Mouse (Mus musculus): ENCODE results near the gene Rph3a. TPM values are rescaled to one million over a fixed set of nuclear protein-coding genes. Genes with fewer than 3 reads are reported as not detected.

Gene Rph3a
- polyA plus RNA-seq, 1 experiment from 2014 or later = 6.7 TPM

GRCm38 (mm10) chr5:121008411-121009239 lies 1.3 kb downstream of the Rph3a start:
- Histone ChIP-seq H3K4me2 (replicated peaks) (peak overlapping the region; percentile 60), H3K4me1 (peaks cover 31% of the 10 kb centered on the region), H3K36me3 (no peaks in the 10 kb centered on the region), H3K9ac (0 out of 2 replicates have a peak overlapping the region, but pooled peaks have one; percentile 46), H3K27ac (no peak overlapping the region), H3K4me3 (peak overlapping the region; percentile 34), H3K27me3 (peaks cover 14% of the 10 kb centered on the region; the same call in 1 of the 2 replicates), H3K9me3 (replicated peaks) (no peaks in the 10 kb centered on the region)
- no peak for ATAC-seq (ENCODE audit: low FRiP score)
- WGBS = 12% methylated on average over 15 of the region's 15 CpGs

GRCm38 (mm10) chr5:121007563-121007962 lies 2.3 kb downstream of the Rph3a start:
- peaks cover 33% of the 10 kb centered on the region for H3K4me1 ChIP-seq
- H3K9me3 ChIP-seq (replicated peaks) = no peaks in the 10 kb centered on the region
- ATAC-seq (ENCODE audit: low FRiP score) = no peak
- H3K4me3 ChIP-seq = no peak overlapping the region
- no peak overlapping the region for H3K27ac ChIP-seq
- 79% methylated on average over 3 of the region's 3 CpGs for WGBS
- H3K9ac ChIP-seq = no peak overlapping the region
- H3K27me3 ChIP-seq = peaks cover 20% of the 10 kb centered on the region; the same call in 1 of the 2 replicates
- H3K36me3 ChIP-seq = no peaks in the 10 kb centered on the region
- 0 out of 2 replicates have a peak overlapping the region, but pooled peaks have one; percentile 60 for H3K4me2 ChIP-seq (replicated peaks)

GRCm38 (mm10) chr5:121007130-121007529 lies 2.8 kb downstream of the Rph3a start:
- H3K4me2 ChIP-seq (replicated peaks) = no peak overlapping the region

GRCm38 (mm10) chr5:121006176-121006575 lies 3.7 kb downstream of the Rph3a start:
- Histone ChIP-seq H3K9ac (no peak overlapping the region), H3K4me3 (no peak overlapping the region), H3K36me3 (no peaks in the 10 kb centered on the region), H3K4me2 (replicated peaks) (no peak overlapping the region), H3K27ac (no peak overlapping the region), H3K4me1 (peaks cover 31% of the 10 kb centered on the region), H3K27me3 (peaks cover 20% of the 10 kb centered on the region; the same call in 1 of the 2 replicates), H3K9me3 (replicated peaks) (no peaks in the 10 kb centered on the region)
- WGBS = 36% methylated on average over 2 of the region's 4 CpGs
- no peak for ATAC-seq (ENCODE audit: low FRiP score)

More at GRCm38 (mm10) chr5:121007130-121007529, 2.8 kb downstream of the Rph3a start:
- WGBS = 78% methylated on average over 8 of the region's 8 CpGs
- H3K27ac ChIP-seq = no peak overlapping the region
- peaks cover 20% of the 10 kb centered on the region; the same call in 1 of the 2 replicates for H3K27me3 ChIP-seq
- no peaks in the 10 kb centered on the region for H3K36me3 ChIP-seq
- peaks cover 31% of the 10 kb centered on the region for H3K4me1 ChIP-seq
- H3K4me3 ChIP-seq = no peak overlapping the region
- no peaks in the 10 kb centered on the region for H3K9me3 ChIP-seq (replicated peaks)
- no peak for ATAC-seq (ENCODE audit: low FRiP score)
- H3K9ac ChIP-seq = no peak overlapping the region

- peak overlapping the region; percentile 39; the same call in 1 of the 2 replicates for H3K9ac ChIP-seq
- 26% methylated on average over 17 of the region's 17 CpGs for WGBS
Measured at GRCm38 (mm10) chr5:121003781-121004180, 6.1 kb downstream of the Rph3a start.

GRCm38 (mm10) chr5:120999573-120999972 lies 10.3 kb downstream of the Rph3a start:
- Histone ChIP-seq H3K9ac (no peak overlapping the region), H3K4me1 (peaks cover 12% of the 10 kb centered on the region), H3K9me3 (replicated peaks) (no peaks in the 10 kb centered on the region), H3K27ac (no peak overlapping the region), H3K4me2 (replicated peaks) (no peak overlapping the region), H3K4me3 (no peak overlapping the region), H3K36me3 (no peaks in the 10 kb centered on the region), H3K27me3 (peaks cover 6% of the 10 kb centered on the region; the same call in 1 of the 2 replicates)
- ATAC-seq (ENCODE audit: low FRiP score) = no peak
- 32% methylated on average over 12 of the region's 12 CpGs for WGBS

More at GRCm38 (mm10) chr5:121003781-121004180, 6.1 kb downstream of the Rph3a start:
- Histone ChIP-seq H3K4me1 (peaks cover 22% of the 10 kb centered on the region), H3K36me3 (no peaks in the 10 kb centered on the region), H3K27ac (peak overlapping the region; percentile 46; the same call in 1 of the 2 replicates), H3K4me3 (peak overlapping the region; percentile 2; the same call in 1 of the 2 replicates), H3K4me2 (replicated peaks) (peak overlapping the region; percentile 38), H3K27me3 (peaks cover 16% of the 10 kb centered on the region; the same call in 1 of the 2 replicates), H3K9me3 (replicated peaks) (no peaks in the 10 kb centered on the region)
- no peak for ATAC-seq (ENCODE audit: low FRiP score)

- Histone ChIP-seq H3K27ac (no peak overlapping the region), H3K9me3 (replicated peaks) (no peaks in the 10 kb centered on the region), H3K4me1 (no peaks in the 10 kb centered on the region), H3K9ac (no peak overlapping the region), H3K4me2 (replicated peaks) (no peak overlapping the region), H3K4me3 (no peak overlapping the region), H3K27me3 (no peaks in the 10 kb centered on the region), H3K36me3 (no peaks in the 10 kb centered on the region)
- 93% methylated on average over 3 of the region's 3 CpGs for WGBS
- no peak for ATAC-seq (ENCODE audit: low FRiP score)
Measured at GRCm38 (mm10) chr5:120988373-120988772, 21.5 kb downstream of the Rph3a start.

GRCm38 (mm10) chr5:120983029-120983428 lies 26.9 kb downstream of the Rph3a start:
- no peaks in the 10 kb centered on the region for H3K4me1 ChIP-seq
- no peak for ATAC-seq (ENCODE audit: low FRiP score)
- H3K4me3 ChIP-seq = no peak overlapping the region
- WGBS = 84% methylated on average over 1 of the region's 1 CpGs
- no peaks in the 10 kb centered on the region for H3K36me3 ChIP-seq
- no peak overlapping the region for H3K27ac ChIP-seq
- H3K9me3 ChIP-seq (replicated peaks) = peaks cover 6% of the 10 kb centered on the region; the same call in 1 of the 2 replicates
- no peaks in the 10 kb centered on the region for H3K27me3 ChIP-seq
- no peak overlapping the region for H3K4me2 ChIP-seq (replicated peaks)
- no peak overlapping the region for H3K9ac ChIP-seq

GRCm38 (mm10) chr5:120981211-120981610 lies 28.7 kb downstream of the Rph3a start:
- Histone ChIP-seq H3K36me3 (no peaks in the 10 kb centered on the region), H3K9me3 (replicated peaks) (peaks cover 6% of the 10 kb centered on the region; the same call in 1 of the 2 replicates), H3K27me3 (no peaks in the 10 kb centered on the region), H3K4me3 (no peak overlapping the region), H3K27ac (no peak overlapping the region), H3K4me1 (no peaks in the 10 kb centered on the region), H3K9ac (no peak overlapping the region), H3K4me2 (replicated peaks) (no peak overlapping the region)
- no peak for ATAC-seq (ENCODE audit: low FRiP score)
- 93% methylated on average over 11 of the region's 11 CpGs for WGBS

GRCm38 (mm10) chr5:120980116-120980515 lies 29.8 kb downstream of the Rph3a start:
- Histone ChIP-seq H3K27ac (no peak overlapping the region), H3K4me3 (no peak overlapping the region), H3K4me1 (no peaks in the 10 kb centered on the region; the same call in 1 of the 2 replicates), H3K9me3 (replicated peaks) (peaks cover 6% of the 10 kb centered on the region; the same call in 1 of the 2 replicates), H3K9ac (no peak overlapping the region), H3K36me3 (no peaks in the 10 kb centered on the region), H3K4me2 (replicated peaks) (no peak overlapping the region), H3K27me3 (no peaks in the 10 kb centered on the region)
- no peak for ATAC-seq (ENCODE audit: low FRiP score)
- 94% methylated on average over 2 of the region's 2 CpGs for WGBS

GRCm38 (mm10) chr5:120976138-120976537 lies 33.8 kb downstream of the Rph3a start:
- Histone ChIP-seq H3K27ac (no peak overlapping the region), H3K9me3 (replicated peaks) (peaks cover 6% of the 10 kb centered on the region; the same call in 1 of the 2 replicates)
- 39% methylated on average over 3 of the region's 3 CpGs for WGBS

GRCm38 (mm10) chr5:120974522-120974921 lies 35.4 kb downstream of the Rph3a start:
- Histone ChIP-seq H3K4me1 (no peaks in the 10 kb centered on the region; the same call in 1 of the 2 replicates), H3K9me3 (replicated peaks) (no peaks in the 10 kb centered on the region), H3K27me3 (no peaks in the 10 kb centered on the region), H3K36me3 (no peaks in the 10 kb centered on the region), H3K27ac (no peak overlapping the region), H3K4me2 (replicated peaks) (no peak overlapping the region), H3K4me3 (no peak overlapping the region), H3K9ac (no peak overlapping the region)
- no peak for ATAC-seq (ENCODE audit: low FRiP score)
- 54% methylated on average over 8 of the region's 8 CpGs for WGBS

More at GRCm38 (mm10) chr5:120976138-120976537, 33.8 kb downstream of the Rph3a start:
- H3K4me2 ChIP-seq (replicated peaks) = no peak overlapping the region
- H3K36me3 ChIP-seq = no peaks in the 10 kb centered on the region
- H3K9ac ChIP-seq = no peak overlapping the region
- H3K4me3 ChIP-seq = no peak overlapping the region
- H3K27me3 ChIP-seq = no peaks in the 10 kb centered on the region
- no peaks in the 10 kb centered on the region; the same call in 1 of the 2 replicates for H3K4me1 ChIP-seq
- ATAC-seq (ENCODE audit: low FRiP score) = no peak

Measured in hindbrain, embryonic 12.5 days (tissue).